Mouse (Mus musculus) liver, embryonic 16.5 days (tissue): ENCODE measurements at regions not wholly inside any gene's neighbourhood (a gene's known extent, or its start where the extent isn't known, plus 50 kb on each side); places are given as distances from the start of the nearest gene placed in this dataset.

Source experiments
- ATAC-seq: fragments of 200-750 bp; cut with Nextera tagmentation; 2 replicates; pipeline ENCODE4 v1.8.0; 2017; ENCODE audit warnings: low read depth, mild to moderate bottlenecking, moderate number of reproducible peaks, moderate library complexity
- H3K27ac ChIP-seq: fragments of 300-500 bp; sonication (generic); 2 replicates; pipeline ENCODE4 v1.5.1; 2014; ENCODE audit warnings: mild to moderate bottlenecking, low read length
- H3K27me3 ChIP-seq: fragments of 300-500 bp; sonication (generic); 2 replicates; pipeline ENCODE4 v1.6.1; 2014; ENCODE audit warnings: low read depth, low read length, mixed read lengths; ENCODE audit not compliant: control insufficient read depth, insufficient read depth
- H3K36me3 ChIP-seq: fragments of 300-500 bp; sonication (generic); 2 replicates; pipeline ENCODE4 v1.6.1; 2014; ENCODE audit warnings: mild to moderate bottlenecking; ENCODE audit not compliant: control insufficient read depth, insufficient read depth
- H3K4me1 ChIP-seq: fragments of 300-500 bp; sonication (generic); 2 replicates; pipeline ENCODE4 v1.6.1; 2014; ENCODE audit warnings: low read depth, low read length, mixed read lengths; ENCODE audit not compliant: control insufficient read depth
- H3K4me2 ChIP-seq: fragments of 300-500 bp; sonication (generic); 2 replicates; pipeline ENCODE4 v1.6.1; 2014; ENCODE audit warnings: low read depth, low read length, mixed read lengths
- H3K4me3 ChIP-seq: fragments of 300-500 bp; sonication (generic); 2 replicates; pipeline ENCODE4 v1.5.1; 2014; ENCODE audit warnings: low read depth, mild to moderate bottlenecking, low read length
- H3K9ac ChIP-seq: fragments of 300-500 bp; sonication (generic); 2 replicates; pipeline ENCODE4 v1.6.1; 2014; ENCODE audit warnings: low read depth, low read length
- H3K9me3 ChIP-seq: fragments of 300-500 bp; sonication (generic); replicated peaks from 2 replicates; pipeline ENCODE4 v1.6.1; 2016; ENCODE audit warnings: low read length; ENCODE audit not compliant: control insufficient read depth
- WGBS: fragments of 180-500 bp; shearing (Covaris S2); extraction: QIAGEN DNeasy Blood & Tissue Kit; methylation state at CpG from one replicate; pipeline ENCODE4 v1.1.7; 2014; ENCODE audit not compliant: insufficient replicate concordance; 5-methylcytosine and 5-hydroxymethylcytosine counted together

DNA sequence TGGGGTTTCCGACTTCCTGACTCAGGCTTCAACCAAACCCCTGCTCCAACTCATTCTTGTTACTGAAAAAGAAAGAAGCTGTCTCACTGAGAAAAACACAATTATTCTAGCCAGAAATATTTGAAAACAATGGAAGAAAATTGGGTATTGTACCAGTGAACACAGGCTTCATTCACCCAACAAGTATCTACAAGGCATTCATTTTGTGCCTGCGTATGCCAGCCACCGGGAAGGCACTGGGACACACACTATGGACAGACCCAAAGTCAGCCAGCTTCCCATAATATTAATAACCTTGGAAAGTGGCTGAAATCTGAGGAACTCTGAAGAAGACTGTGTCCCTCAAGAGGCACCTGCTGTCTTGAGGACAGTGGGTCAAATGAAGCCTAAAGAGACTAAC is 175.5 kb upstream of the Noct start:
- Histone ChIP-seq H3K4me2 (no peak overlapping the region), H3K27ac (no peak overlapping the region), H3K4me1 (no peaks in the 10 kb centered on the region), H3K9me3 (no peaks in the 10 kb centered on the region; the same call in 1 of the 2 replicates), H3K9ac (no peak overlapping the region), H3K27me3 (no peaks in the 10 kb centered on the region), H3K36me3 (no peaks in the 10 kb centered on the region), H3K4me3 (no peak overlapping the region)
- 74% methylated on average over 3 of the region's 3 CpGs for whole genome bisulfite sequencing
- no peak for ATAC-seq

DNA sequence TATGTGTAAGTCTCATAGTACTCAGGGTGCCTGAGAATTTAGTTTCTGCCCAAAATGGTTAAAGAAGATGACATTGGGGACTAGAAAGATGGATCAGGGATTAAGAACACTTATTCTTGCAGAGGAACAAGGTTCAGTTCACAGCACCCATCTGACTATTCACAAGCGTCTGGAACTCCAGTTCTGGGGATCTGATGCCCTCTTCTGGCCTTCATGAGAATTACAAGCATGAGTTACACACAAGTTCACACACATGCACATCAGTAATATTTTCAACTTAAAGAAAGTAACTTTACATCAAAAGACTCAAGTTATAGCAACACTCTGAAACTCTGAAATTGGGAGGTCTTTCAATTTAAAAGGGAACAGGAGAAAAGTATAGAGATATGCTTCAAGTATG is 174.1 kb upstream of the Noct start:
- 69% methylated on average over 1 of the region's 1 CpGs for WGBS
- no peaks in the 10 kb centered on the region for H3K4me1 ChIP-seq

DNA sequence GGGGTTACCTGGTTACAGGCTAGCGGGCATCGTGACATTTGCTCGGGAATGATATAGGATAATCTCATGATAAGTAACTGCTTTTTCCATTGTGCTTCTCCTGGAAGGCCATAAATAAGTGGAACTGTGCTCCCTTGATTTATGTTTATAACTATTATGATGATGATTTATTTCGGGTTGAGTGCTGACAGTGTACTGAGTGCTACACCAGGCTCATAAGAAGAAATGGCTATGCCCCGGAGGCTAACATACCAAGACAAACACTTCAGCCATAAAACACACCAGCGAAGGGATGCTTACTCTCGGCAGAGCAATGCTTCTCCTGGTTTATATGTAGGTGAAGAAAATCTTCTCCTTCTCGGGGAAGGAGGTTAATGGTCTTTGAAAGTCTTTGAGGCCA is 169.2 kb upstream of the Noct start:
- Histone ChIP-seq H3K4me1 (no peaks in the 10 kb centered on the region), H3K4me2 (no peak overlapping the region), H3K4me3 (no peak overlapping the region), H3K9me3 (no peaks in the 10 kb centered on the region), H3K9ac (no peak overlapping the region), H3K27ac (no peak overlapping the region), H3K27me3 (no peaks in the 10 kb centered on the region), H3K36me3 (no peaks in the 10 kb centered on the region)
- WGBS = 65% methylated on average over 8 of the region's 8 CpGs
- ATAC-seq = no peak

More for the DNA sequence above, 174.1 kb upstream of the Noct start:
- H3K9me3 ChIP-seq = no peaks in the 10 kb centered on the region; the same call in 1 of the 2 replicates
- no peaks in the 10 kb centered on the region for H3K27me3 ChIP-seq
- no peak overlapping the region for H3K9ac ChIP-seq
- ATAC-seq = no peak
- no peaks in the 10 kb centered on the region for H3K36me3 ChIP-seq
- H3K27ac ChIP-seq = no peak overlapping the region
- H3K4me3 ChIP-seq = no peak overlapping the region
- H3K4me2 ChIP-seq = no peak overlapping the region

DNA sequence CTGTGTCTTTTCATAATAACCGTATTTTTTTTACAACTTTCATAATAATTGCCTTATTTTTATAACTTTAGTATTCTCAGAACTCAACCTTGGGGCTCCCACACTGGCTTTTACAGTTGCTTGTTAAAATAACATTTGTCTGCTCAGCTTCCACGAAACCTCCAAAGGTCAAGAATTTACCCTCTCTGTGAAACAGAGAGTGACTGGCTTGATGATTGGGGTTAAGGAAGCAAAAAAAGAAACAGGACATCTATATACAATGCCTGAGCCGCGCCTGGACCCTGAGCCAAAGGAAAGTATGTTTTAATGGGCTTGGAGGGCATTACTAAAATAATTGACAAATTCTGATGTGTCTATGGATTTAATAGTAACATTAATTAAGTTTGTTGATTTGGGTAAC is 160.0 kb upstream of the Noct start:
- no peak for ATAC-seq
- Histone ChIP-seq H3K4me1 (no peaks in the 10 kb centered on the region), H3K27me3 (no peaks in the 10 kb centered on the region; the same call in 1 of the 2 replicates), H3K36me3 (no peaks in the 10 kb centered on the region), H3K9me3 (no peaks in the 10 kb centered on the region), H3K9ac (no peak overlapping the region), H3K4me2 (no peak overlapping the region), H3K27ac (no peak overlapping the region), H3K4me3 (no peak overlapping the region)
- 54% methylated on average over 4 of the region's 4 CpGs for WGBS

DNA sequence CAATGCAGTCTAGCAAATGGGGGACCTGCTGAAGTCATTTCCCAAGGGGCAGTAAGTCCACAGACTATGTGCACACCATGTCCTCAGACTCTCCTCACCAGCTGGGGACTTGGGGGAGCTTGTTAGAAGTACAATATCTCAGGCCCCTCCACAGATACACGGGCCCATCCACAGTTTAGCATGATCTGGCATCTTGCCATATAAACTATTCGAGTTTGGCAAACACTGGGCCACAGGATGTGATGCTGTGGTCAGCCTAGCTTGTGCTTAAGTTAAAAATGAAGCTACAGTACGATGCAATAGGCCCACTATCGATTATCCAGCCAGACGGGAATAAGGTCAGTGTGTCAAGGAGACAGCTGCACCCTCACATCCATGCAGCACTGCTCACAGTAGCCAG is 157.9 kb upstream of the Noct start:
- Histone ChIP-seq H3K9me3 (no peaks in the 10 kb centered on the region), H3K9ac (no peak overlapping the region), H3K36me3 (no peaks in the 10 kb centered on the region), H3K4me3 (no peak overlapping the region), H3K27me3 (no peaks in the 10 kb centered on the region; the same call in 1 of the 2 replicates), H3K4me1 (no peaks in the 10 kb centered on the region), H3K27ac (no peak overlapping the region), H3K4me2 (no peak overlapping the region)
- no peak for ATAC-seq
- 33% methylated on average over 5 of the region's 5 CpGs for WGBS

DNA sequence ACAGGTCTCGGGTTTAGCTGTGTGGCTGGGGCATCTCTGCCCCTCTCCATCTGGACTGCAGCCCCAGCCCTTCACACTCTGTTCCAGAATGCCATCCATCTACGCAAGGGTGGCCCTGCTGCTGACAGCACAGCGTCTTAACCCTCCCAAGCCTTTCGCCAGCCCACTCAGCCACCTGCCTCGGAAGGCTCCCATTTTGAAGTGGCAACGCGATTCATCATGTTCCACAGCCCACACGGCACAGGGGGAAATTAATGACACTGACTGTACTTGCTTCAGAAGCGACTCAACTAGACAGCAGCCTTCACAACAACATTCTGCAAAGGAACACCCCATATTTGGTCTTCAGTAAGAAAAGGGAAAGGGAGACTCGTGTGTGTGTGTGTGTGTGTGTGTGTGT is 151.8 kb upstream of the Noct start:
- H3K36me3 ChIP-seq = no peaks in the 10 kb centered on the region
- H3K9ac ChIP-seq = no peak overlapping the region
- H3K4me3 ChIP-seq = no peak overlapping the region
- H3K27me3 ChIP-seq = no peaks in the 10 kb centered on the region
- H3K4me1 ChIP-seq = no peaks in the 10 kb centered on the region
- no peak overlapping the region for H3K27ac ChIP-seq
- no peaks in the 10 kb centered on the region for H3K9me3 ChIP-seq
- no peak for ATAC-seq
- WGBS = 63% methylated on average over 10 of the region's 10 CpGs
- no peak overlapping the region for H3K4me2 ChIP-seq

DNA sequence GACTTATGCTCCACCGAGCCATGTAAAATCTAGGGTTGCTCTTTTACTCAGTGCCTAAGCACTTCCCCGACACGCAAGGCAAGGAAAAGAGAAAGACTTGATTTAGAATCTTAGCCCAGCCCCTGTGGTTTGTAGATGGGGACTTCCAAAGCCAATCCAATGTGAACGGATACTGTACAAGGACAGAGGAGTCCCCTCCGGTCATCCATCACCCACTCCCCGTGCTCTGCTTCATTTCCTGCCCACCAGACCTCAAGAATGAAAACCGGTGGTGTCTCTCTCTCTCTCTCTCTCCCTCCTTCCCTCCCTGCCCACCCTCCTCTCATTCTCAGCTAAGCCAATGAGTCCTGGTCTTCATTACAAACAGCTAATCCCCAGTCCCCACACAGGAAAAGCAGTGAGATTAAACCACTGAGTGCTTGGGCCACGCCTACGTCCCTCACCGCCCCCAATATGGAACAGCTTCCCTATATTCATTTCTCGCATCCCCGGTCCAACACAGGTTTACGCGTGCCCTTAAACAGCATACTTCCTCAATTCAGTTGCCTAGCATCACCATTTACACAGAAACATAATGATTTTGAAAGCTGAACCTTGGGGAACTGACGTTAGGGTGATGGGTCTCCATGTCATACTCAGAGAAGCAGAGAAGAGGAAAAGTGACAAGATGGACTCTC is 151.1 kb upstream of the Noct start:
- H3K36me3 ChIP-seq = no peaks in the 10 kb centered on the region
- H3K4me1 ChIP-seq = no peaks in the 10 kb centered on the region
- no peaks in the 10 kb centered on the region for H3K9me3 ChIP-seq
- H3K9ac ChIP-seq = no peak overlapping the region
- H3K27ac ChIP-seq = no peak overlapping the region
- H3K4me2 ChIP-seq = no peak overlapping the region
- no peak for ATAC-seq
- no peaks in the 10 kb centered on the region for H3K27me3 ChIP-seq
- WGBS = 36% methylated on average over 15 of the region's 15 CpGs
- no peak overlapping the region for H3K4me3 ChIP-seq

DNA sequence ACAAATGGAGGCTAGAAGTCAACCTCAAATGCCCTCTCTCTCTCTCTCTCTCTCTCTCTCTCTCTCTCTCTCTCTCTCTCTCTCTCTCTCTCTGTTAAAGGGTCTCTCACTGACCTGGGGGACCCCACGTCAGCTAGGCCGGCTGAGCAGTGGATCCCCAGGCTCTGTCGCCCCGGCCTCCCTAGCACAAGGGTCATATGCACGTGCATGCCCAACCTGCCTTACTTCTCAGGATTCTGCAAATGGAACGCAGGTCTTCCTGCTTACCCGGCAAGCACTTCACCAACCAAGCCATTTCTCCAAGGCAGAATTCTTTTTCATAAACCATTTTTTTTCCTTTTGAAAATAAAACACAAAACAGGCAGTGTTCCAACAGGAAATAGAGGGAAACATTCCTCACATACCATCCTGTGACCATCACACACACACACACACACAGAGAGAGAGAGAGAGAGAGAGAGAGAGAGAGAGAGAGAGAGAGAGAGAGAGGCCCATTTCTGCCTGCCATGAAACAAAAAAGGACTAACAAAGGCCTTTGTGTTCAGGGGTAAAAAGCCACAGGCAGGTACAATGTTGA is 150.4 kb upstream of the Noct start:
- 69% methylated on average over 7 of the region's 7 CpGs for WGBS
- H3K36me3 ChIP-seq = no peaks in the 10 kb centered on the region
- no peak overlapping the region for H3K27ac ChIP-seq
- no peak for ATAC-seq
- no peak overlapping the region for H3K9ac ChIP-seq
- no peaks in the 10 kb centered on the region for H3K9me3 ChIP-seq
- no peaks in the 10 kb centered on the region for H3K27me3 ChIP-seq
- H3K4me3 ChIP-seq = no peak overlapping the region
- H3K4me1 ChIP-seq = no peaks in the 10 kb centered on the region
- no peak overlapping the region for H3K4me2 ChIP-seq

DNA sequence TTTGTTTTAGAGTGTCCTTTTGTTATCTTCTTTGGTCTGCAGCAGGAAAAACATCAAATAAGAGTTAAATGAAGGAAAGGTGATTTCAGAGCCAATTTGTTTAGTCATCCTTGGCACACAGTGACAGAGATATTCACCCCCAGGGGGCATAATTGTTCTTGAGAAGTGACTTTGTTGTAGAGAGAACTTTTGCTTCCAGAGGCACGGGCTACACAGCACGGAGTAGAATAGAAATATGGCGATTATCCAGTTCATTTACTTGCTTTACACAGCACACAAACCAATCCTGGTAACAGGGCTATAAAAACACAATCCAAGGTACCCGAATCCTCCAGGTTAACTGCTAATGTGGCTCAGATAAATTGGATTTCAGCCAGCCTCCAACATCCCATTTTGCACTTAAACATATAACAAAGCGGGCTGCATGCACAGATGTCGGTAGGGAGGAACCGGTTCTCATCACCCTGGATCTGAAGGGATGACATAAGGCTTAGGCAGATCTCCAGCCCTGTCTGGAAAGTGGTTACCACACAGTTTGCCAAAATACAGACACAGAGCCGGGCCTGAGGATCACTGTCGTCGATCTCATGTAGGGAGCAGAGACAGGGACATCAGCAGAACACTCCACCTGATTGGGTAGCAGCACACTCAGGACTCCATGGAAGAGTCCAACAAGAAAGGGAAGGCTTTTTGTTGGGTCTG is 148.9 kb upstream of the Noct start:
- Histone ChIP-seq H3K9ac (no peak overlapping the region), H3K4me2 (no peak overlapping the region), H3K4me1 (no peaks in the 10 kb centered on the region), H3K36me3 (no peaks in the 10 kb centered on the region), H3K4me3 (no peak overlapping the region), H3K27me3 (no peaks in the 10 kb centered on the region), H3K9me3 (no peaks in the 10 kb centered on the region), H3K27ac (no peak overlapping the region)
- WGBS = 54% methylated on average over 10 of the region's 10 CpGs
- no peak for ATAC-seq
